Mouse (Mus musculus): ENCODE data around the gene Ptpra.

Gene Ptpra

GRCm38 (mm10) chr2:130449794-130450433 is at the start of gene Ptpra:
Gene Ptpra (plus strand): TSS chr2:130450278.
- DNase-seq (ENCODE audit: low spot score in 2 of 2) = peak; percentile 94 to 95

GRCm38 (mm10) chr2:130401891-130402290 is 48.2 kb upstream of the Ptpra start:
- no peak for DNase-seq (ENCODE audit: low spot score in 2 of 2)

GRCm38 (mm10) chr2:130404939-130405338 is 45.1 kb upstream of the Ptpra start, which contains the start of the genes Gm28372 and 1700020A23Rik:
Gene Gm28372 (plus strand): TSS chr2:130405239.
Gene 1700020A23Rik (plus strand): TSS chr2:130405259.
- no peak for DNase-seq (ENCODE audit: low spot score in 2 of 2)

- no peak for DNase-seq (ENCODE audit: low spot score in 2 of 2)
These were observed 43.9 kb upstream of the Ptpra start, which contains the start of gene Tmem239 for GRCm38 (mm10) chr2:130406178-130406577. Gene Tmem239 (plus strand): TSS chr2:130406478.

GRCm38 (mm10) chr2:130408194-130408593 is 41.9 kb upstream of the Ptpra start:
- DNase-seq (ENCODE audit: low spot score in 2 of 2) = no peak

- DNase-seq (ENCODE audit: low spot score in 2 of 2) = peak; percentile 74 to 84
These were observed 38.3 kb upstream of the Ptpra start for GRCm38 (mm10) chr2:130411558-130412495.

- no peak for DNase-seq (ENCODE audit: low spot score in 2 of 2)
These were observed 37.3 kb upstream of the Ptpra start for GRCm38 (mm10) chr2:130412775-130413174.

GRCm38 (mm10) chr2:130414094-130414856 is 35.8 kb upstream of the Ptpra start:
- DNase-seq (ENCODE audit: low spot score in 2 of 2) = no peak

GRCm38 (mm10) chr2:130421781-130422620 is 28.1 kb upstream of the Ptpra start:
- peak in 1 of 2 experiments; percentile 45 for DNase-seq (ENCODE audit: low spot score in 2 of 2)

GRCm38 (mm10) chr2:130423397-130424125 is 26.5 kb upstream of the Ptpra start:
- peak; percentile 87 to 89 for DNase-seq (ENCODE audit: low spot score in 2 of 2)

GRCm38 (mm10) chr2:130424126-130424853 is 25.8 kb upstream of the Ptpra start, which contains the start of the genes Vps16 and Pced1a:
Gene Vps16 (plus strand): TSS chr2:130424339.
Gene Pced1a (minus strand): TSS chr2:130424701.
- DNase-seq (ENCODE audit: low spot score in 2 of 2) = peak; percentile 95

GRCm38 (mm10) chr2:130425112-130425511 is 25.0 kb upstream of the Ptpra start:
- no peak for DNase-seq (ENCODE audit: low spot score in 2 of 2)

- no peak for DNase-seq (ENCODE audit: low spot score in 2 of 2)
These were observed 20.2 kb upstream of the Ptpra start for GRCm38 (mm10) chr2:130429851-130430250.

- no peak for DNase-seq (ENCODE audit: low spot score in 2 of 2)
These were observed 19.6 kb upstream of the Ptpra start for GRCm38 (mm10) chr2:130430484-130430883.

- no peak for DNase-seq (ENCODE audit: low spot score in 2 of 2)
These were observed 17.9 kb upstream of the Ptpra start for GRCm38 (mm10) chr2:130432157-130432556.

GRCm38 (mm10) chr2:130433152-130433551 is 16.9 kb upstream of the Ptpra start:
- DNase-seq (ENCODE audit: low spot score in 2 of 2) = peak; percentile 34 to 72

- no peak for DNase-seq (ENCODE audit: low spot score in 2 of 2)
These were observed 13.3 kb upstream of the Ptpra start for GRCm38 (mm10) chr2:130436769-130437168.

- DNase-seq (ENCODE audit: low spot score in 2 of 2) = no peak
These were observed 11.2 kb upstream of the Ptpra start for GRCm38 (mm10) chr2:130438861-130439260.

GRCm38 (mm10) chr2:130439840-130440480 is 10.1 kb upstream of the Ptpra start:
- no peak for DNase-seq (ENCODE audit: low spot score in 2 of 2)
